Mouse (Mus musculus): ENCODE results near the gene Hras.

- no peak for TF ChIP-seq CTCF (IDR thresholded peaks at IDR 0.05)
- TF ChIP-seq EP300 (IDR thresholded peaks at IDR 0.05), result 0 out of 2 replicates have a peak, but pooled peaks have one; percentile 24
Observed at GRCm38 (mm10) chr7:141222126-141222467, 28.3 kb upstream of the Hras start.

Measured in lung, postnatal 0 days (tissue).